Mouse (Mus musculus) brain, embryonic 14.5 days (tissue): ENCODE results near the gene Rab10.

Experiments used
- CTCF ChIP-seq: fragments of 200-500 bp; IDR thresholded peaks from 2 replicates; pipeline ENCODE4 v1.5.1; 2012; ENCODE audit warnings: inconsistent platforms, mild to moderate bottlenecking, moderate library complexity, borderline replicate concordance; ENCODE audit not compliant: insufficient read depth, insufficient read length; ENCODE audit errors: extremely low read depth
- POLR2A ChIP-seq: fragments of 200-500 bp; IDR thresholded peaks from 2 replicates; pipeline ENCODE4 v1.6.1; 2012; ENCODE audit warnings: mild to moderate bottlenecking, inconsistent platforms, borderline replicate concordance; ENCODE audit not compliant: poor library complexity, insufficient read depth, insufficient read length, severe bottlenecking; ENCODE audit errors: extremely low read depth

DNA sequence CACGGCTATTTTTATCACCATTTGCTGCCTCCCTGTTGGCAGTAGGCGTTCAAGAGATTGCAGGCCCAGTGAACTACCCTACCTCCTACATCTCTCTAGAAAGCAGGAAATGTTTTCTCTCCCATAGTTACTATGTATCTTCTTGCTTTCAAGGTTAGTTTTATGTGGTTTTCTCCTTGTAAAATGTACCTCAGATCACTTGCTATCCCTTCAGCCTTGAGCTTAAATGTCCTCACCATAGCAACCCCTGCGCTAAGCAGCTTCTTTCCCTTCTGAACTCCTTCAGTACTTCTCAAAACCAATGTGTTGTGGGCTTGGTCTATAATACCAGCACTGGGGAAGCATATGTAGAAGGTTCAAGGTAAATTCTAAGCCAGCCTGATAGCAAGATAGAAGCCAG lies 3.1 kb upstream of the Rab10 start:
- TF ChIP-seq POLR2A = no peak
- TF ChIP-seq CTCF = no peak
